16 mouse cellular contexts compared by ENCODE assay signal in the genomic region with DNA sequence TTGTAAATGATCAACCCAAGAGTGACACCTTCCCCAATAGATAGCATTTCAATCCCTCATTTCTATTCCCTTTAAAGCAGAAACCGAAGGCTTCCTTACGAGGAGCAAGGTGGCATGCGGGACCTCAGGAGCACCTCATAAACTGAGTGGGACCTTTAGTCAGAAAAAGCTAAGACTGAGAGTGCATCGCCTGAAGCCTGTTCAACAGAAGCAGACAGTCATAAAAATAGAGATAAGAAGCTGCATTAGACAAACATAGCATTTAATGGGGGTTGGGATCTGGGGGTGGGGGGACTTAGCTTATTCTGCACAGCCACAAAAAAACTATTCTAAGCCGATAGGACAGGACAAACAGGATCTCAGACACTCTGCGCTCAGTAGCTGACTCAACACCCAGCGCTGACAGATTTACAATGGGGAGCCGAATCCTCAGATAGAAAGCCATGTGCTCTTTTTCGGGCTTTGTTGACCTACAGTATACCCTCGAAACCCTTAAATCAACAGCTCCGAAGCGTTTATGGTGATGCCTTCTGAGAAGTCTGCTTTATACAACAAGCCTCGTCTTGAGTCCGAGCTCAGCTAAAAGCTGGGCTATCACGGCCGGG. TPM values are rescaled to one million over a fixed set of nuclear protein-coding genes. Genes with fewer than 3 reads are reported as not detected.
DNase-seq lines count a peak whose midpoint lies in the region; ATAC-seq and TF ChIP-seq lines count a peak whose summit lies in the region.
"Had no signal": no experiment of that assay in that cellular context is flagged by ENCODE, and none has a peak within 500 bp of the region (broad histone marks: within the 10 kb centered on the region; RNA-seq: fewer than 3 reads in every experiment).

No protein-coding gene starts in this region.

- no peaks in the 10 kb centered on the region for H3K79me2 ChIP-seq in heart, adult 2 months (replicated peaks; ENCODE audit: control insufficient read depth, insufficient read depth, low read length)

- no peak for TF ChIP-seq EP300 in heart, adult 2 months (IDR thresholded peaks at IDR 0.05; ENCODE audit: insufficient read depth, low read depth, low read length)

- 0 out of 2 replicates have a peak, but pooled peaks cover 4% of the 10 kb centered on the region for H3K4me1 ChIP-seq in heart, embryonic 13.5 days
- no peaks in the 10 kb centered on the region for H3K4me1 ChIP-seq in heart, adult 2 months (ENCODE audit: control insufficient read depth, insufficient read depth, low read length)
- H3K4me1 ChIP-seq in midbrain, embryonic 11.5 days (ENCODE audit: control insufficient read depth, insufficient read depth, low read length) = no peaks in the 10 kb centered on the region
- H3K4me1 ChIP-seq in midbrain, embryonic 13.5 days (replicated peaks) = no peaks in the 10 kb centered on the region
- H3K4me1 ChIP-seq in intestine, embryonic 16.5 days (ENCODE audit: control insufficient read depth, insufficient read depth, low read length) = peaks cover 5% of the 10 kb centered on the region; the same call in 1 of the 2 replicates
- H3K4me1 ChIP-seq in neural tube, embryonic 15.5 days = 0 out of 2 replicates have a peak, but pooled peaks cover 4% of the 10 kb centered on the region
- H3K4me1 ChIP-seq: limb, embryonic 15.5 days had no signal

- no peak overlapping the region for H3K27ac ChIP-seq in heart, embryonic 13.5 days (replicated peaks)
- no peak overlapping the region for H3K27ac ChIP-seq in heart, adult 2 months
- H3K27ac ChIP-seq in midbrain, embryonic 11.5 days (ENCODE audit: low read depth, low read length) = no peak overlapping the region
- H3K27ac ChIP-seq in midbrain, embryonic 13.5 days = no peak overlapping the region
- no peak overlapping the region for H3K27ac ChIP-seq in intestine, embryonic 16.5 days (ENCODE audit: low read length)
- H3K27ac ChIP-seq in neural tube, embryonic 15.5 days (replicated peaks) = no peak overlapping the region
- H3K27ac ChIP-seq: limb, embryonic 15.5 days; lung, embryonic 15.5 days had no signal

- TF ChIP-seq POLR2A in heart, adult 2 months (IDR thresholded peaks at IDR 0.05; ENCODE audit: insufficient read depth, low read depth, low read length) = no peak

- H3K4me3 ChIP-seq in heart, embryonic 13.5 days = no peak overlapping the region
- no peak overlapping the region for H3K4me3 ChIP-seq in heart, adult 2 months
- H3K4me3 ChIP-seq in midbrain, embryonic 11.5 days (ENCODE audit: low read depth, low read length) = no peak overlapping the region
- no peak overlapping the region for H3K4me3 ChIP-seq in midbrain, embryonic 13.5 days (replicated peaks)
- no peak overlapping the region for H3K4me3 ChIP-seq in intestine, embryonic 16.5 days (ENCODE audit: low read length)
- no peak overlapping the region for H3K4me3 ChIP-seq in neural tube, embryonic 15.5 days (replicated peaks)
- H3K4me3 ChIP-seq: erythroblast, embryonic 14.5 days; limb, embryonic 15.5 days; lung, embryonic 15.5 days had no signal

- 0 out of 2 replicates have a peak, but pooled peaks cover 4% of the 10 kb centered on the region for H3K27me3 ChIP-seq in heart, embryonic 13.5 days (replicated peaks)
- H3K27me3 ChIP-seq in heart, adult 2 months (ENCODE audit: control insufficient read depth, insufficient read depth, low read length) = no peaks in the 10 kb centered on the region
- no peaks in the 10 kb centered on the region for H3K27me3 ChIP-seq in midbrain, embryonic 11.5 days (ENCODE audit: control insufficient read depth, insufficient read depth, low read length)
- H3K27me3 ChIP-seq in midbrain, embryonic 13.5 days = no peaks in the 10 kb centered on the region
- H3K27me3 ChIP-seq in intestine, embryonic 16.5 days (replicated peaks; ENCODE audit: control insufficient read depth, insufficient read depth, low read length) = no peaks in the 10 kb centered on the region
- no peaks in the 10 kb centered on the region for H3K27me3 ChIP-seq in neural tube, embryonic 15.5 days (replicated peaks)
- H3K27me3 ChIP-seq: limb, embryonic 15.5 days; lung, embryonic 15.5 days had no signal

- no peak for TF ChIP-seq CTCF in heart, adult 2 months (IDR thresholded peaks at IDR 0.05)

- no peaks in the 10 kb centered on the region for H3K9me3 ChIP-seq in heart, embryonic 13.5 days
- H3K9me3 ChIP-seq in midbrain, embryonic 11.5 days (ENCODE audit: control insufficient read depth, low read length) = no peaks in the 10 kb centered on the region
- H3K9me3 ChIP-seq in midbrain, embryonic 13.5 days = no peaks in the 10 kb centered on the region
- no peaks in the 10 kb centered on the region for H3K9me3 ChIP-seq in intestine, embryonic 16.5 days (ENCODE audit: control insufficient read depth, low read length)
- no peaks in the 10 kb centered on the region for H3K9me3 ChIP-seq in neural tube, embryonic 15.5 days (replicated peaks)
- H3K9me3 ChIP-seq: limb, embryonic 15.5 days; lung, embryonic 15.5 days had no signal

- H3K4me2 ChIP-seq in heart, embryonic 13.5 days = peak overlapping the region; percentile 37
- no peak overlapping the region for H3K4me2 ChIP-seq in midbrain, embryonic 11.5 days
- H3K4me2 ChIP-seq in midbrain, embryonic 13.5 days (replicated peaks) = no peak overlapping the region
- peak overlapping the region; percentile 12; the same call in 1 of the 2 replicates for H3K4me2 ChIP-seq in intestine, embryonic 16.5 days (ENCODE audit: low read depth, low read length)
- H3K4me2 ChIP-seq in neural tube, embryonic 15.5 days = peak overlapping the region; percentile 17; the same call in 1 of the 2 replicates
- H3K4me2 ChIP-seq: heart, embryonic 11.5 days; limb, embryonic 15.5 days; lung, embryonic 15.5 days had no signal

- H3K9ac ChIP-seq in heart, embryonic 13.5 days = no peak overlapping the region
- H3K9ac ChIP-seq in heart, adult 2 months (ENCODE audit: low read depth, low read length) = no peak overlapping the region
- H3K9ac ChIP-seq in midbrain, embryonic 11.5 days (ENCODE audit: low read length) = no peak overlapping the region
- H3K9ac ChIP-seq in midbrain, embryonic 13.5 days (replicated peaks) = no peak overlapping the region
- no peak overlapping the region for H3K9ac ChIP-seq in intestine, embryonic 16.5 days (ENCODE audit: low read depth, low read length)
- H3K9ac ChIP-seq in neural tube, embryonic 15.5 days (replicated peaks) = no peak overlapping the region
- H3K9ac ChIP-seq: limb, embryonic 15.5 days; lung, embryonic 15.5 days had no signal

- intact Hi-C loops in heart, adult 2 months (cut with DNase I) = no loop called here

- WGBS in heart, embryonic 13.5 days = 52% methylated on average over 16 of the region's 16 CpGs
- 50% methylated on average over 16 of the region's 16 CpGs for WGBS in heart, adult 2 months
- WGBS in midbrain, embryonic 11.5 days = 90% methylated on average over 16 of the region's 16 CpGs
- WGBS in midbrain, embryonic 13.5 days = 92% methylated on average over 16 of the region's 16 CpGs
- WGBS in intestine, embryonic 16.5 days = 28% methylated on average over 16 of the region's 16 CpGs
- WGBS in neural tube, embryonic 15.5 days = 50% methylated on average over 16 of the region's 16 CpGs

- no peak for ATAC-seq in heart, embryonic 13.5 days (ENCODE audit: extremely low read depth, insufficient number of reproducible peaks, low FRiP score, low TSS enrichment)
- ATAC-seq in midbrain, embryonic 11.5 days (ENCODE audit: low FRiP score) = no peak
- no peak for ATAC-seq in midbrain, embryonic 13.5 days
- ATAC-seq in intestine, embryonic 16.5 days = peak; percentile 53; the same call in 1 of the 2 replicates
- no peak for ATAC-seq in neural tube, embryonic 15.5 days (ENCODE audit: low FRiP score)

- no peaks in the 10 kb centered on the region for H3K36me3 ChIP-seq in heart, embryonic 13.5 days
- no peaks in the 10 kb centered on the region for H3K36me3 ChIP-seq in heart, adult 2 months (ENCODE audit: control insufficient read depth, insufficient read depth, low read length)
- no peaks in the 10 kb centered on the region for H3K36me3 ChIP-seq in midbrain, embryonic 11.5 days (ENCODE audit: control insufficient read depth, insufficient read depth, low read length)
- H3K36me3 ChIP-seq in midbrain, embryonic 13.5 days = no peaks in the 10 kb centered on the region
- H3K36me3 ChIP-seq in intestine, embryonic 16.5 days (ENCODE audit: control insufficient read depth, insufficient read depth, low read length) = no peaks in the 10 kb centered on the region
- no peaks in the 10 kb centered on the region for H3K36me3 ChIP-seq in neural tube, embryonic 15.5 days
- H3K36me3 ChIP-seq: limb, embryonic 15.5 days; lung, embryonic 15.5 days had no signal

- DNase-seq in heart, adult 2 months = no peak
- peak; percentile 2 for DNase-seq in midbrain, embryonic 11.5 days (ENCODE audit: low spot score, missing footprints)
- DNase-seq in thymus, postnatal 4 days = no peak
- DNase-seq in spleen, adult 18-20 months = no peak
- DNase-seq: adrenal gland, adult 8-10 months; gastrocnemius, postnatal 14 days; thymus, adult 2 months had no signal

RNA-seq across cellular contexts. Expression of a gene that starts 27.5 kb away (rescaled TPM):
- polyA plus RNA-seq in heart, embryonic 13.5 days (2015; fragmentation: Nextera tagmentation; extraction: Ambion mirVana) = 1.6 and 2.5 TPM in 2 replicates
- not detected for total RNA-seq in heart, adult 2 months (2021)
- polyA plus RNA-seq in heart, adult 2 months (2012; rRNA removed) = 0.04 TPM in 1 of 2 replicates, not detected in the other
- polyA plus RNA-seq in midbrain, embryonic 11.5 days (2014; fragmentation: Nextera tagmentation; extraction: Ambion mirVana) = 0.50 and 0.68 TPM in 2 replicates
- 3.1 and 4.5 TPM in 2 replicates for polyA plus RNA-seq in midbrain, embryonic 13.5 days (2015; fragmentation: Nextera tagmentation; extraction: Ambion mirVana)
- 0.15 and 0.54 TPM in 2 replicates for polyA plus RNA-seq in intestine, embryonic 16.5 days (2015; fragmentation: Nextera tagmentation; extraction: Ambion mirVana)
- 2.5 and 2.9 TPM in 2 replicates for polyA plus RNA-seq in neural tube, embryonic 15.5 days (2015; fragmentation: Nextera tagmentation; extraction: Ambion mirVana)
- total RNA-seq: megakaryocyte progenitor cell, adult 5-6 weeks had no signal
- polyA plus RNA-seq: erythroblast, embryonic 14.5 days had no signal

Comparison
In these comparisons a context has a peak if more than half of its experiments do, and no peak if none do; other contexts are left out.
1. H3K4me2 ChIP-seq: peak in heart, embryonic 13.5 days (single experiment), intestine, embryonic 16.5 days (single experiment) and neural tube, embryonic 15.5 days (single experiment); none in midbrain, embryonic 11.5 days (single experiment) and midbrain, embryonic 13.5 days (single experiment).